In the genomic region with DNA sequence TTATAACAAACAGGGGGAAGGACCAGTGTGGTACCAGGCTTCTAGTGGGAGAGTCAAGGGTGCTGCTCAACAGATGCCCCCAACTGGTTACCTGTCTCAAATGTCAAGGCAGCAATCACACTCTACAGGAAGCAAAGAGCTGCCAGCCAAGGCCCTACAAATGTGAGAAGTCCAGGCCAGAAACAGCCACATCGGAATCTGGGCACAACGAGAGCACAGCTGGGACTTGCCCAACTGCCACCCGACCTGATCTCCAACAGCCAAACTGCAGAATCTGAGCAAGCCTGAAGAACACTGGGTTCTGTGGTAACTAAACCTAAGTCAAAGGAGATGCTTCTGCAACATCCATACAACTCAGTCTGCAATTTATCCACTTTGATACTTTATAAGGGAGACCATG, we compare ENCODE assay signal across 28 mouse cellular contexts. TPM values are rescaled to one million over a fixed set of nuclear protein-coding genes. Genes with fewer than 3 reads are reported as not detected.
DNase-seq lines count a peak whose midpoint lies in the region; ATAC-seq and TF ChIP-seq lines count a peak whose summit lies in the region.
"Had no signal": no experiment of that assay in that cellular context is flagged by ENCODE, and none has a peak within 500 bp of the region (broad histone marks: within the 10 kb centered on the region; RNA-seq: fewer than 3 reads in every experiment).

No protein-coding gene starts in this region.

- no peaks in the 10 kb centered on the region for H3K9me3 ChIP-seq in midbrain, embryonic 11.5 days (ENCODE audit: control insufficient read depth, low read length)
- H3K9me3 ChIP-seq in midbrain, embryonic 14.5 days (ENCODE audit: control insufficient read depth, low read length), result no peaks in the 10 kb centered on the region
- H3K9me3 ChIP-seq: embryonic facial prominence, embryonic 12.5 days; embryonic facial prominence, embryonic 15.5 days; G1E; heart, embryonic 13.5 days had no signal

- DNase-seq in midbrain, embryonic 11.5 days (ENCODE audit: low spot score, missing footprints), result peak; percentile 61
- DNase-seq in midbrain, embryonic 14.5 days, result no peak
- peak; percentile 75 for DNase-seq in gastrocnemius, adult 2 months
- peak; percentile 42 for DNase-seq in gastrocnemius, postnatal 14 days
- no peak for DNase-seq in urinary bladder, postnatal 10 days (ENCODE audit: low spot score)
- DNase-seq in cerebellum, postnatal 10 days, result no peak
- no peak for DNase-seq in cerebellum, adult 2 months
- DNase-seq: adrenal gland, adult 2 months; adrenal gland, postnatal 14 days; B cell, adult 2 months; cerebellum, adult 11 months; cerebellum, adult 8-10 months; cerebellum, postnatal 14 days; forebrain, postnatal 0 days; heart, adult 18-20 months; heart, postnatal 14 days; heart, postnatal 4 days had no signal

- intact Hi-C loops in gastrocnemius, adult 2 months (cut with DNase I), result no loop called here
- intact Hi-C loops in gastrocnemius, postnatal 14 days (cut with DNase I; ENCODE audit: low total_unique reads), result no loop called here

- 99% methylated on average over 3 of the region's 3 CpGs for whole genome bisulfite sequencing in midbrain, embryonic 11.5 days
- WGBS in midbrain, embryonic 14.5 days, result 91% methylated on average over 3 of the region's 3 CpGs
- 81% methylated on average over 3 of the region's 3 CpGs for WGBS in cerebellum, adult 2 months

- H3K4me3 ChIP-seq in midbrain, embryonic 11.5 days (ENCODE audit: low read depth, low read length), result no peak overlapping the region
- no peak overlapping the region for H3K4me3 ChIP-seq in midbrain, embryonic 14.5 days (replicated peaks; ENCODE audit: low read depth, low read length)
- H3K4me3 ChIP-seq in gastrocnemius, adult 2 months, result no peak overlapping the region
- no peak overlapping the region for H3K4me3 ChIP-seq in cerebellum, adult 2 months (replicated peaks; ENCODE audit: insufficient read depth, low read depth, low read length)
- H3K4me3 ChIP-seq: embryonic facial prominence, embryonic 12.5 days; embryonic facial prominence, embryonic 15.5 days; heart, embryonic 13.5 days had no signal

- no peaks in the 10 kb centered on the region for H3K4me1 ChIP-seq in midbrain, embryonic 11.5 days (ENCODE audit: control insufficient read depth, insufficient read depth, low read length)
- no peaks in the 10 kb centered on the region for H3K4me1 ChIP-seq in midbrain, embryonic 14.5 days (ENCODE audit: control insufficient read depth, insufficient read depth, low read length)
- H3K4me1 ChIP-seq in cerebellum, adult 2 months (ENCODE audit: control insufficient read depth, insufficient read depth, low read length), result no peaks in the 10 kb centered on the region
- H3K4me1 ChIP-seq: embryonic facial prominence, embryonic 12.5 days; embryonic facial prominence, embryonic 15.5 days; heart, embryonic 13.5 days had no signal

- no peak for TF ChIP-seq CTCF in gastrocnemius, adult 2 months (IDR thresholded peaks at IDR 0.05)
- TF ChIP-seq CTCF in cerebellum, adult 2 months (IDR thresholded peaks at IDR 0.05; ENCODE audit: borderline replicate concordance, insufficient read depth, low read depth, low read length), result no peak

- no peak for TF ChIP-seq POLR2A in cerebellum, adult 2 months (IDR thresholded peaks at IDR 0.05; ENCODE audit: borderline replicate concordance, insufficient read depth, low read length)

- peaks cover 23% of the 10 kb centered on the region for H3K36me3 ChIP-seq in midbrain, embryonic 11.5 days (ENCODE audit: control insufficient read depth, insufficient read depth, low read length)
- peaks cover 80% of the 10 kb centered on the region for H3K36me3 ChIP-seq in midbrain, embryonic 14.5 days (ENCODE audit: control insufficient read depth, insufficient read depth, low read length)

- H3K4me2 ChIP-seq in midbrain, embryonic 11.5 days, result no peak overlapping the region
- H3K4me2 ChIP-seq in midbrain, embryonic 14.5 days (ENCODE audit: low read length), result no peak overlapping the region
- H3K4me2 ChIP-seq: embryonic facial prominence, embryonic 12.5 days; embryonic facial prominence, embryonic 15.5 days; heart, embryonic 13.5 days; hindbrain, embryonic 14.5 days had no signal

- no peak for ATAC-seq in midbrain, embryonic 11.5 days (ENCODE audit: low FRiP score)
- ATAC-seq in midbrain, embryonic 14.5 days (ENCODE audit: low FRiP score, low TSS enrichment), result no peak
- ATAC-seq: forebrain, embryonic 14.5 days; inflammation-experienced regulatory T-cells, adult 6 months; intestine, embryonic 16.5 days; Patski had no signal

- H3K27ac ChIP-seq in midbrain, embryonic 11.5 days (ENCODE audit: low read depth, low read length), result no peak overlapping the region
- no peak overlapping the region for H3K27ac ChIP-seq in midbrain, embryonic 14.5 days (replicated peaks; ENCODE audit: low read depth, low read length)
- peak overlapping the region; percentile 48 for H3K27ac ChIP-seq in gastrocnemius, adult 2 months
- H3K27ac ChIP-seq in cerebellum, adult 2 months (ENCODE audit: insufficient read depth, low read length), result no peak overlapping the region
- H3K27ac ChIP-seq: embryonic facial prominence, embryonic 12.5 days; embryonic facial prominence, embryonic 15.5 days; heart, embryonic 13.5 days; hindbrain, embryonic 14.5 days; hindbrain, postnatal 0 days had no signal

- no peak overlapping the region for H3K9ac ChIP-seq in midbrain, embryonic 11.5 days (ENCODE audit: low read length)
- H3K9ac ChIP-seq in midbrain, embryonic 14.5 days (replicated peaks; ENCODE audit: low read length), result no peak overlapping the region
- H3K9ac ChIP-seq: embryonic facial prominence, embryonic 12.5 days; embryonic facial prominence, embryonic 15.5 days; forebrain, postnatal 0 days; heart, embryonic 13.5 days; hindbrain, embryonic 14.5 days had no signal

- no peaks in the 10 kb centered on the region for H3K27me3 ChIP-seq in midbrain, embryonic 11.5 days (ENCODE audit: control insufficient read depth, insufficient read depth, low read length)
- no peaks in the 10 kb centered on the region for H3K27me3 ChIP-seq in midbrain, embryonic 14.5 days (ENCODE audit: control insufficient read depth, insufficient read depth, low read length)
- H3K27me3 ChIP-seq in cerebellum, adult 2 months (ENCODE audit: control insufficient read depth, insufficient read depth, low read length), result no peaks in the 10 kb centered on the region
- H3K27me3 ChIP-seq: CH12.LX; embryonic facial prominence, embryonic 12.5 days; embryonic facial prominence, embryonic 15.5 days; heart, embryonic 13.5 days; Patski had no signal

RNA-seq across cellular contexts. Expression of a gene that starts 23.4 kb away (rescaled TPM):
- 54.2 and 61.7 TPM in 2 replicates for polyA plus RNA-seq in midbrain, embryonic 11.5 days (2014; fragmentation: Nextera tagmentation; extraction: Ambion mirVana)
- polyA plus RNA-seq in midbrain, embryonic 14.5 days (2014; fragmentation: Nextera tagmentation; extraction: Ambion mirVana), result 17.9 and 33.7 TPM in 2 replicates
- total RNA-seq in gastrocnemius, adult 2 months (2021), result 10 to 100 TPM; 11.6 to 17.8 TPM
- total RNA-seq in gastrocnemius, postnatal 14 days (2021), result 1 to 10 TPM; 9.8 to 9.9 TPM
- 21.8 and 23.4 TPM in 2 replicates for polyA plus RNA-seq in cerebellum, adult 2 months (2012; rRNA removed)

RNA-seq across cellular contexts. Expression of a gene that starts 31.1 kb away (rescaled TPM):
- polyA plus RNA-seq in midbrain, embryonic 11.5 days (2014; fragmentation: Nextera tagmentation; extraction: Ambion mirVana), result 0.17 TPM in 1 of 2 replicates, not detected in the other
- 3.7 and 5.5 TPM in 2 replicates for polyA plus RNA-seq in midbrain, embryonic 14.5 days (2014; fragmentation: Nextera tagmentation; extraction: Ambion mirVana)
- over 10,000 TPM; 45,578 to 47,175 TPM for total RNA-seq in gastrocnemius, adult 2 months (2021)
- total RNA-seq in gastrocnemius, postnatal 14 days (2021), result over 10,000 TPM; 58,912 to 62,167 TPM
- polyA plus RNA-seq in cerebellum, adult 2 months (2012; rRNA removed), result 5.7 and 7.3 TPM in 2 replicates
- total RNA-seq: CH12.LX, G1E had no signal

RNA-seq across cellular contexts. Expression of a gene that starts 57.3 kb away (rescaled TPM):
- 18.3 and 19.1 TPM in 2 replicates for polyA plus RNA-seq in midbrain, embryonic 11.5 days (2014; fragmentation: Nextera tagmentation; extraction: Ambion mirVana)
- 15.6 and 18.4 TPM in 2 replicates for polyA plus RNA-seq in midbrain, embryonic 14.5 days (2014; fragmentation: Nextera tagmentation; extraction: Ambion mirVana)
- total RNA-seq in gastrocnemius, adult 2 months (2021), result 10 to 100 TPM; 15.8 to 18.6 TPM
- total RNA-seq in gastrocnemius, postnatal 14 days (2021), result 10 to 100 TPM; 12.1 to 13.0 TPM
- polyA plus RNA-seq in cerebellum, adult 2 months (2012; rRNA removed), result 21.0 and 22.0 TPM in 2 replicates

Comparison
In these comparisons a context has a peak if more than half of its experiments do, and no peak if none do; other contexts are left out.
1. DNase-seq: peak in midbrain, embryonic 11.5 days (single experiment), gastrocnemius, adult 2 months (single experiment) and gastrocnemius, postnatal 14 days (single experiment); none in midbrain, embryonic 14.5 days (single experiment), urinary bladder, postnatal 10 days (single experiment), cerebellum, postnatal 10 days (0 of 2) and cerebellum, adult 2 months (0 of 2).